Mouse (Mus musculus): Measurements from ENCODE around the gene A430033K04Rik.

DNA sequence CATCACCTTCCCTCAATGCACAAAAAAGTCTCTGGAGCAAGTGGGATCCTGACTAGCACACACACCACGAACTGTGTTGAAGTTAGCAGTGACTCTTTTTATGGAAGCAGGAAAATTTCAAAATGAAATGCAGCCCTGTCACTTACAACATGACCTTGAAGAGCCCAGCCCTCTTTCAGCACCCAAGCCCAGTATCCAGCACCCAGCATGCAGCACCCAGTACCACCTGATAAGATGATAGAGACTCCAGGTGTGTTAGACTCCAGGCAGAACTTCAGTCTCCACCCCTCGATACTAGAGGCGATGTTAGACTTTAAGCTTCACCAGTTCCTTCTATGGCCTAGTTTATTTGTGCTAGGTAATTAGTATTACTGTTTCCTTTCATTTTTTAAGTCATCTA, 19.1 kb downstream of the A430033K04Rik start:
- TF ChIP-seq USF1 (IDR thresholded peaks at IDR 0.05; ENCODE audit: low read depth) (no peak), POLR2A (IDR thresholded peaks at IDR 0.05; ENCODE audit: insufficient read length, low read depth) (no peak), CEBPB (IDR thresholded peaks at IDR 0.05; ENCODE audit: insufficient read depth, poor library complexity, severe bottlenecking) (no peak), MYOD1 (IDR thresholded peaks at IDR 0.05; ENCODE audit: control insufficient read depth in 1 of 3, insufficient read length in 2 of 3, low read depth in 2 of 3) (no peak), E2F4 (IDR thresholded peaks at IDR 0.05; ENCODE audit: insufficient read depth) (no peak), MAX (IDR thresholded peaks at IDR 0.05; ENCODE audit: low read depth) (no peak), REST (IDR thresholded peaks at IDR 0.05; ENCODE audit: insufficient read depth, insufficient read length) (no peak)
